Mouse (Mus musculus): ENCODE measurements around the gene Sdhb. TPM values are rescaled to one million over a fixed set of nuclear protein-coding genes. Genes with fewer than 3 reads are reported as not detected.

Sdhb gene
- polyA plus RNA-seq, 1 experiment from 2014 or later = 1,015 TPM

DNA sequence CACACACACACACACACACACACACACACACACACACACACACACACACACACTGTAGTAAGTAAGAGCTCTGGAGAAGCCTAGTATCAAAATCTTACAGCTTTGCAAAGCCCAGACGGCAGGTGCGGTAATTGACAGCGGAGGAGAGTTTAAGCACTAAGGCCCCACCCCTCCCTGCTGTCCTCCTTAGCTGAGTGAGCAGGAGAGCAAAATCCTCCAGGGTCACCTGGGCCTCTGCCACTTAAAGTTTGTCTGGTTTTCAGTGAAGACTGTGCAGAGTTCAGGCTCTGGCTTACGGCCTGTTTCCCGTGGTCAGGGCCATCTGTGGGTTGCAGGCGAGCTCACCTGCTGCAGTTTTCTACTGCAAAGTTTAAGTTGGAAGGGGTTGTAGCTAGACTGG lies 12.5 kb upstream of the Sdhb start:
- 0 out of 2 replicates have a peak, but pooled peaks cover 2% of the 10 kb centered on the region for H3K9me3 ChIP-seq (ENCODE audit: control insufficient read depth, low read length)

DNA sequence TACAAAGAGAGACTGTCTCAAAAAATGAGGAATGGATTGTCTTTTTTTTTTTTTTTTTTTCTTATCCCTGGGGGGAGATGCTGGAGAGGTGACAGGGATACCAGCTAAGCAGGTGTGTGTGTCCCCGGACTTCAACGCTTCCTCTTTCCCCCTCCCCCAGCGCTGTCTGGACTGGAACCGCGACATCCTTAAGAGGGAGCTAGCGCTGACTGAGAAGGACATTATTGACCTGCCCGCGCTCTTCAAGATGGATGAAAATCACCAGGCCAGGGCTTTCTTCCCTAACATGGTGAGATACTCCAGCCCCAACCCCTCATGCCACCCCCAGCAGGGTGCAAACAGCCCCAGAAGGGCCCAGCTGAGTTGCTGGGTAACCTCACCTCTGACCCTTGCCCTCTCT lies 12.0 kb upstream of the Sdhb start:
- Histone ChIP-seq H3K4me1 (ENCODE audit: control insufficient read depth in 2 of 2, insufficient read depth in 2 of 2, low read length in 2 of 2) (peaks cover 4 to 11% of the 10 kb centered on the region in 2 experiments), H3K27me3 (ENCODE audit: control insufficient read depth, insufficient read depth, low read length) (no peaks in the 10 kb centered on the region), H3K27ac (replicated peaks in 1 of 2; ENCODE audit: control insufficient read depth in 1 of 2, insufficient read depth in 1 of 2, low read depth in 2 of 2, low read length in 2 of 2) (no peak overlapping the region), H3K4me3 (ENCODE audit: control insufficient read depth in 1 of 2, insufficient read depth in 1 of 2, low read depth in 1 of 2, low read length in 2 of 2) (no peak overlapping the region), H3K9ac (ENCODE audit: low read length) (no peak overlapping the region), H3K9me3 (ENCODE audit: control insufficient read depth, low read length) (0 out of 2 replicates have a peak, but pooled peaks cover 2% of the 10 kb centered on the region), H3K36me3 (ENCODE audit: control insufficient read depth, insufficient read depth, low read length) (no peaks in the 10 kb centered on the region), H3K4me2 (ENCODE audit: low read length) (no peak overlapping the region)
- WGBS = 84% methylated on average over 8 of the region's 8 CpGs
- ATAC-seq (ENCODE audit: insufficient number of reproducible peaks, insufficient read depth, low FRiP score, low read depth) = no peak

More for the DNA sequence above, 12.5 kb upstream of the Sdhb start:
- no peaks in the 10 kb centered on the region for H3K36me3 ChIP-seq (ENCODE audit: control insufficient read depth, insufficient read depth, low read length)
- ATAC-seq (ENCODE audit: insufficient number of reproducible peaks, insufficient read depth, low FRiP score, low read depth) = no peak
- no peaks in the 10 kb centered on the region for H3K27me3 ChIP-seq (ENCODE audit: control insufficient read depth, insufficient read depth, low read length)
- H3K4me2 ChIP-seq (ENCODE audit: low read length) = no peak overlapping the region
- no peak overlapping the region for H3K27ac ChIP-seq (replicated peaks in 1 of 2; ENCODE audit: control insufficient read depth in 1 of 2, insufficient read depth in 1 of 2, low read depth in 2 of 2, low read length in 2 of 2)
- peaks cover 4 to 11% of the 10 kb centered on the region in 2 experiments for H3K4me1 ChIP-seq (ENCODE audit: control insufficient read depth in 2 of 2, insufficient read depth in 2 of 2, low read length in 2 of 2)
- H3K4me3 ChIP-seq (ENCODE audit: control insufficient read depth in 1 of 2, insufficient read depth in 1 of 2, low read depth in 1 of 2, low read length in 2 of 2) = no peak overlapping the region
- 91% methylated on average over 6 of the region's 6 CpGs for WGBS
- H3K9ac ChIP-seq (ENCODE audit: low read length) = no peak overlapping the region

DNA sequence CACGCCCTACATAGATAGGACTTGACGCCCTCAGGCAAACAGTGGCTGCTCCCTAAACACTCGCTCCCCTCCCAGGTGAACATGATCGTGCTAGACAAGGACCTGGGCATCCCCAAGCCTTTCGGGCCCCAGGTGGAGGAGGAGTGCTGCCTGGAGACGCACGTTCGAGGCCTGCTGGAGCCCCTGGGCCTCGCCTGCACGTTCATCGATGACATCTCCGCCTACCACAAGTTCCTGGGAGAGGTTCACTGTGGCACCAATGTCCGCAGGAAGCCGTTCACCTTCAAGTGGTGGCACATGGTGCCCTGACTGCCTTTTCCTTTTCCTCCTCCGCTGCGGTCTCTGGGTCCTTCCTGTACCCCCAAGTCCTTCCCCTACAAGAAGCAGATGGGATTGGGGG lies 11.4 kb upstream of the Sdhb start:
- Histone ChIP-seq H3K36me3 (ENCODE audit: control insufficient read depth, insufficient read depth, low read length) (no peaks in the 10 kb centered on the region), H3K27ac (replicated peaks in 1 of 2; ENCODE audit: control insufficient read depth in 1 of 2, insufficient read depth in 1 of 2, low read depth in 2 of 2, low read length in 2 of 2) (no peak overlapping the region), H3K4me3 (ENCODE audit: control insufficient read depth in 1 of 2, insufficient read depth in 1 of 2, low read depth in 1 of 2, low read length in 2 of 2) (no peak overlapping the region), H3K4me1 (ENCODE audit: control insufficient read depth in 2 of 2, insufficient read depth in 2 of 2, low read length in 2 of 2) (peaks cover 4 to 11% of the 10 kb centered on the region in 2 experiments), H3K4me2 (ENCODE audit: low read length) (no peak overlapping the region), H3K27me3 (ENCODE audit: control insufficient read depth, insufficient read depth, low read length) (no peaks in the 10 kb centered on the region), H3K9ac (ENCODE audit: low read length) (no peak overlapping the region), H3K9me3 (ENCODE audit: control insufficient read depth, low read length) (no peaks in the 10 kb centered on the region)
- ATAC-seq (ENCODE audit: insufficient number of reproducible peaks, insufficient read depth, low FRiP score, low read depth) = no peak
- 89% methylated on average over 16 of the region's 16 CpGs for WGBS

DNA sequence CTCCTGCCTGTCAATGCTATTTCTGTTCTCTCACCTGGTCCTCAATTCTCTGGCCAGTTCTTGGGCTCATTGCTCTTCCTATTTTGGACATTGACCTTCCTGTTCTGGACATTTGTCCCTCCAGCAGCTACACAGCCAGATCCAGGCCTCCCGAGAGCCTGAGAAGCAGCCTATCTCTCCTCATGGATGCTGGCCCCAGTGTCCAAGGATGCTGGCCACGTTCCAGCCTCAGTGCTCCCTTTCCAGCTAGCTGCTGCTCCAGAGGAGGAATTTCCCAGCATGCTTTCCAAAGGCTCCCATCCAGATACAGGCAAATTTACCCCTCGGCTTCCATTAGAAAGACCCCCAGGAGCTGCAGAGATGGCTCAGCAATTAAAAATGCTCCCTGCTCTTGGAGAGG lies 10.4 kb upstream of the Sdhb start:
- 35% methylated on average over 3 of the region's 3 CpGs for WGBS
- no peak for ATAC-seq (ENCODE audit: insufficient number of reproducible peaks, insufficient read depth, low FRiP score, low read depth)

DNA sequence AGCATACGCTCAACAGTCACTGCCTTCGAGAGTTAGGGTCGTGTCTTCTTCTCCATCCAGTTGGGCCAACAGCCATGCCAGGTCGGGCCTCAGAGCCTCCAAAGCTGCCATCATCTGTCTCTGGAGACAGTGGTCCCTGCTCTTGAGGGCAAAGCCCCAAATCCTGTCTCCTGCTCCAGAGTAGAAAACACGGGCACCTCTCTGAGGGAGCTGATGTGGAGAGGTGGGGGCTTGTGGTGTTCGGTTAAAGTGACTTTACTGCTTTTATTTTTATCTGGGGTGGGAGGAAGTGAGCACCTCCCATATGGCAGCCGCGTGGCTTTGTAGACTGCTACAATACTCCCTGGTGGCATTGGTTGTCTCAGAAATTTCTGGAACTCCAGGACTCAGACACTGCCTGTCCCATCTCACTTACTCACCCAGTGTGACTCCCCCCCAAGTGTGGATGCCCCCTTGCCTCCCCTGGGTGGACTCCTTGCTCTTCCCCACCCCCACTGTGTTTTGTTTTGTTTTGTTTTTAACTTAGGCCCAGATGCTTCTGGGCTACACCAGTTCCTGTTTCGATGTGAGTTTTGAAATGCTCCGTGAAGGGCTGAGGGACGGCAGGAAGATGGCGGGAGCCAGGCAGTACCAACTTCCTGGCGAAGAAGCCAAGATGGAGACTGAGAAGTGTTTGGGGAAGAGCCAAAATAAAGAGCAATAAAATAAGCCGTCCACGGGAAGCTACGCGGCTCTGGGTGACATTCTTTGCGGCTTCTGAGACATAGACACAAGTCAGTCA lies 9.0 kb upstream of the Sdhb start:
- H3K4me1 ChIP-seq (ENCODE audit: control insufficient read depth in 2 of 2, insufficient read depth in 2 of 2, low read length in 2 of 2) = peaks cover 4 to 7% of the 10 kb centered on the region in 2 experiments
- H3K9me3 ChIP-seq (ENCODE audit: control insufficient read depth, low read length) = no peaks in the 10 kb centered on the region
- H3K4me3 ChIP-seq (ENCODE audit: control insufficient read depth in 1 of 2, insufficient read depth in 1 of 2, low read depth in 1 of 2, low read length in 2 of 2) = no peak overlapping the region
- no peak for ATAC-seq (ENCODE audit: insufficient number of reproducible peaks, insufficient read depth, low FRiP score, low read depth)
- no peak overlapping the region for H3K9ac ChIP-seq (ENCODE audit: low read length)
- H3K36me3 ChIP-seq (ENCODE audit: control insufficient read depth, insufficient read depth, low read length) = no peaks in the 10 kb centered on the region
- 82% methylated on average over 18 of the region's 18 CpGs for WGBS
- no peaks in the 10 kb centered on the region for H3K27me3 ChIP-seq (ENCODE audit: control insufficient read depth, insufficient read depth, low read length)
- H3K27ac ChIP-seq (replicated peaks in 1 of 2; ENCODE audit: control insufficient read depth in 1 of 2, insufficient read depth in 1 of 2, low read depth in 2 of 2, low read length in 2 of 2) = no peak overlapping the region
- H3K4me2 ChIP-seq (ENCODE audit: low read length) = no peak overlapping the region

More for the DNA sequence above, 10.4 kb upstream of the Sdhb start:
- Histone ChIP-seq H3K9ac (ENCODE audit: low read length) (no peak overlapping the region), H3K36me3 (ENCODE audit: control insufficient read depth, insufficient read depth, low read length) (no peaks in the 10 kb centered on the region), H3K4me2 (ENCODE audit: low read length) (no peak overlapping the region), H3K27me3 (ENCODE audit: control insufficient read depth, insufficient read depth, low read length) (no peaks in the 10 kb centered on the region), H3K4me3 (ENCODE audit: control insufficient read depth in 1 of 2, insufficient read depth in 1 of 2, low read depth in 1 of 2, low read length in 2 of 2) (no peak overlapping the region), H3K4me1 (ENCODE audit: control insufficient read depth in 2 of 2, insufficient read depth in 2 of 2, low read length in 2 of 2) (peaks cover 4 to 11% of the 10 kb centered on the region in 2 experiments), H3K27ac (replicated peaks in 1 of 2; ENCODE audit: control insufficient read depth in 1 of 2, insufficient read depth in 1 of 2, low read depth in 2 of 2, low read length in 2 of 2) (no peak overlapping the region), H3K9me3 (ENCODE audit: control insufficient read depth, low read length) (no peaks in the 10 kb centered on the region)

DNA sequence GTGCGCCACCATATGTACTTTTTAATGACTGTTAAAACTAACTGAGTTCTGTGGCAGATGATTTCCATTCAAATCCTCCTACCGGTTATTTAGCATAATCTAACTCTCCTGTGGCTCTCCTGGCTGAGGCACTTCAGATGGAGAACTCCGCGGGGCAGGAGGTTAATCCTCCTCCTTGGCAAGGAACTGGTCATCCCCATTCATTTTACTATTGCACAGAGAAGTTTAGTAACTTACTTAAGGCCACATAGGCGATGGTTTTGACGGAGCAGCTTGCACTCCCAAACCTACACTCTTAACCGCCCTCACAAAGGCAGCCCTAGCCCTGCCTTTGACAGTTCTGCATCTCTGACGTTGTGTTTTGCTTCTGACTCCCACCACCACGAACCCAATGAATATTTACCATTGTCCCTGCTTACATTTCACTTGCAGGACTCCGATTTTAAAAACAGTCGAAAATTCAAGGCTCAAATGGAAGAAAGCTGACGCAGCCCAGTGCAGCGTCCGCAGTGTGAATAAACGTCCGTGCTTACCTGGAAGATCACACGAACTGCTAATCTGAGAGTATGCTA lies 3.8 kb upstream of the Sdhb start:
- Histone ChIP-seq H3K9me3 (ENCODE audit: control insufficient read depth, low read length) (no peaks in the 10 kb centered on the region), H3K9ac (ENCODE audit: low read length) (peak overlapping the region; percentile 66), H3K36me3 (ENCODE audit: control insufficient read depth, insufficient read depth, low read length) (no peaks in the 10 kb centered on the region), H3K4me3 (ENCODE audit: control insufficient read depth in 1 of 2, insufficient read depth in 1 of 2, low read depth in 1 of 2, low read length in 2 of 2) (peak overlapping the region; percentile 37 to 45), H3K27me3 (ENCODE audit: control insufficient read depth, insufficient read depth, low read length) (no peaks in the 10 kb centered on the region), H3K27ac (replicated peaks in 1 of 2; ENCODE audit: control insufficient read depth in 1 of 2, insufficient read depth in 1 of 2, low read depth in 2 of 2, low read length in 2 of 2) (peak overlapping the region; percentile 30 to 53; a peak in 3 of 4 replicates), H3K4me2 (ENCODE audit: low read length) (peak overlapping the region; percentile 75), H3K4me1 (ENCODE audit: control insufficient read depth in 2 of 2, insufficient read depth in 2 of 2, low read length in 2 of 2) (peaks cover 13 to 18% of the 10 kb centered on the region in 2 experiments)
- no peak for ATAC-seq (ENCODE audit: insufficient number of reproducible peaks, insufficient read depth, low FRiP score, low read depth)
- 11% methylated on average over 17 of the region's 17 CpGs for WGBS

DNA sequence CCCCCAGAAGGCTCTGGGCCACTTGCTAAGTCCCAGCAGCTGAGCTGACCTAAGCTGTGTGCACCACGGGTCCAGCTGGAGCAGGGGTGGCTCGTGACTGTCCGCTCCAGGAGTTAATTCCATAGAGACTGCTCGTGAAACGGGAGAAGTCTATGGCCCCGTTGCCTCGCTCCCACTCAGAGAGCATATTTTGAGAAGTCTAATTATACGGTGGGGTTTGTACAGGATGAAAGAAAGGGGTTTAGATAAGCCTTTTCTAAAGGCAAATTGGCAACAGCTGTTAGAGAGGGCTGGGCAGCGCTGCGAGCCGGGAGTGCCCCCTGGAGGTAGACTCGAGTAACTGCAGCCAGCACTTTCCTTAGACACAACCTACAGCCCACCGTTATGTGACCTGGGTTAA lies 3.3 kb upstream of the Sdhb start:
- peak overlapping the region; percentile 37 to 45 for H3K4me3 ChIP-seq (ENCODE audit: control insufficient read depth in 1 of 2, insufficient read depth in 1 of 2, low read depth in 1 of 2, low read length in 2 of 2)
- WGBS = 2% methylated on average over 13 of the region's 13 CpGs
- no peaks in the 10 kb centered on the region for H3K27me3 ChIP-seq (ENCODE audit: control insufficient read depth, insufficient read depth, low read length)
- H3K9ac ChIP-seq (ENCODE audit: low read length) = peak overlapping the region; percentile 66
- H3K4me2 ChIP-seq (ENCODE audit: low read length) = peak overlapping the region; percentile 75
- peaks cover 17 to 24% of the 10 kb centered on the region in 2 experiments for H3K4me1 ChIP-seq (ENCODE audit: control insufficient read depth in 2 of 2, insufficient read depth in 2 of 2, low read length in 2 of 2)
- no peaks in the 10 kb centered on the region for H3K36me3 ChIP-seq (ENCODE audit: control insufficient read depth, insufficient read depth, low read length)
- peak overlapping the region; percentile 30 to 53 for H3K27ac ChIP-seq (replicated peaks in 1 of 2; ENCODE audit: control insufficient read depth in 1 of 2, insufficient read depth in 1 of 2, low read depth in 2 of 2, low read length in 2 of 2)
- ATAC-seq (ENCODE audit: insufficient number of reproducible peaks, insufficient read depth, low FRiP score, low read depth) = no peak
- no peaks in the 10 kb centered on the region for H3K9me3 ChIP-seq (ENCODE audit: control insufficient read depth, low read length)

Measured in heart, embryonic 14.5 days (tissue).